Mouse (Mus musculus): Measurements from ENCODE around the gene Gfod2.

The Gfod2 gene

DNA sequence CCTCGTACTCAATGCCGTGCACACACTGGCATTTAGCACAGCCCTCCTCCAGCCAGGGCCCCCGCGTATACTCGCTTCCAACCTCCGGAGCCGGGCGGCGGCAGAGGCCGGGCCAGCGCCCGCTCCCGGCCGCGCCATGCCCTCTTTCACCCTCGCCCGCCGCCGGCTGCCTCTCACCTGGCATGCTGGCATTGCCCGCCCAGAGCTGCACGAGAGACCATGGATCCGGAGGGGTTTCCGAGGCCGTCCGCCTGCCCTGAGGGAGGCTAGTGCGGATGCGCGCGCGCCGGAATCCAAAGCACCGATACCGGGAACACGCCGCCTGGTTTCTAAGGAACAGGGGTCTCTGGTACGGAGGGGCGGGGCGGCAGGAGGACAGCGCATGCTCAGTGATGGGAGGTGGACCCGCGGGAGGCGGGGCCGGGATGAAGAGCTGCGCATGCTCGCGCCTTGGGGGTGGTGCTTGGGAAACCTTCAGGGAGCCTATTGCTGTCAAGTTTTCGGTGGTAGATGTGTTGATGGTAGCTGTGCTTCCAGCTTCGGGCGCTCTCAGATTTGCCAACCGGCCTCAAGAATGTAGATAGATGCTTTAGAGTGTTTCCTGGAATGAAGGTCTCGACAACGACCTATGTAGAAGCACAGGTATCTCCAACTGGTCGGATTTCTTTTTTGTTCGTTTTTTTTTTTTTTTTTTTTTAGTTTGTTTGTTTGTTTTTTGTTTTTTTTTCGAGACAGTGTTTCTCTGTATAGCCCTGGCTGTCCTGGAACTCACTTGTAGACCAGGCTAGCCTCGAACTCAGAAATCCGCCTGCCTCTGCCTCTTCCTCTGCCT lies at the start of gene Gfod2:
Gfod2 (minus strand) TSS at position 388 of the 832 bp plus-strand sequence.
- peak; percentile 99 for DNase-seq

DNA sequence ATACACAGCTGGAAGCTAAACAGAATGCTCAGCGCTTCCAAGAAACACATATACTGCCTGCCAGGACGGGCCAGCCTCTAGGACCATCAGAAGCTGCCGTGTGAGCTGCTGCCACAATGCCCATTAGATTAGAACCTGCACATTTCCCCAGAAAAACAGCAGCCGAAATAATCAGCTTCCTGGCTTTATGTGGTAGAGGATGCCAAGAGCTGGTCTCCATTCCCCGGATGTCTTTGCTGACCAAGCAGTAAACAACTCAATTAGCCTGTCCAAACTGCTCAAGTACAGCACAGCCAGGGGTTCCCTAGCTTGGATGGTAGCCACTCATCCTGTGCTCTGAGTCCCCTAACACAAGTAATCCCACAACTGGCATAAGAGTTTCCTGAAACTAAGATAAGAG lies 49.3 kb upstream of the Gfod2 start:
- DNase-seq, result peak; percentile 52

DNA sequence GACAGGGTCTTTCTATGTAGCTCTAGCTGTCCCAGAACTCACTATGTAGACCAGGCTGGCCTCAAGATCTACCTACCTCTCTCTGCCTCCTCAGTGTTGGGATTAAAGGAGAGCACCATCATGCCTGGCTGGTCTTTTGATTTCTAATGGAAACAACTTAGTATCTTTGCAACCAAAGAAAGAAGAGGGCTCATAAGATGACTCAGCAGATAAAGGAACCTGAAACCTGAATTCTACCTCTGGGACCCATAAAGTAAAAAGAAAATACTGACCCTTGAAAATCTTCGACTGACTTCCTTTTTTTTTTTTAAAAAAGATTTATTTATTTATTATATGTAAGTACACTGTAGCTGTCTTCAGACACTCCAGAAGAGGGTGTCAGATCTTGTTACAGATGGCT lies 47.5 kb upstream of the Gfod2 start:
- no peak for DNase-seq

DNA sequence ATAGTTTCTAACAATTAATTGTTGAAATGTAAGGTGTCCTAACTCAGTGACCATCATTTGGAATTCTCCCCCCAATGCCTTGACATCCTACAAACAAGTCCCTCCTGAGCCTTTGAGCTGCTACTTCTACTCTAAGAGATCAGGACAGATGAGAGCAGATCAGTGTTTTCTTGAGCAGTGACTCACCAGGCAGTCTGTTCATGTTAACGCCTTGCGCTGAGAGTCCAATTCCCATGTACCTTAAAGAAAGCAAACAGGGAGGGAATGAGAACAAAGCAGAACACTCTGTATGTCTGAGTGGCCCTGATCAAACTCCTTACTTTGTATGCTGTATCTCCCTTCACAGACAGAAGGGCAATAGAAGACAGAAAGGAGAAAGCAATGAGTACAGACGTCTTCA lies 46.9 kb upstream of the Gfod2 start:
- no peak for DNase-seq

DNA sequence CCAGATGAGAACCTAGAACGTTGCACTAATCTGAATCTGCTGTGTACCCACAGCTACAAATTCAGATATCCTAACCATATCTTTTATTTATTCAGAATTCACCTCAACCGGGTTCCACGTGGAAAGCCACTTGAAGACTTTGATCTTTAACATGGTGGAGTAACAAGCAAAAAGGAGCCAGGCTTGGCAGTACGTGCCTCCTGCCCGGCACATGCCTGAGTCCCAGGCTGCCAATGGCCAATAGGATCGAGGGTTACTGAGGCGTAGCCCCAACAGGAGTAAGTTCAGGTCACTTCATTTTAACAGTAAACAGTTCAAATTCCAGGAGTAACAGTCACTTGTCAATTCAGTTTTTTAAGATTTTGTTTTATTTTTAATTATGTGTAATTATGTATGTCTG lies 46.3 kb upstream of the Gfod2 start:
- DNase-seq, result peak; percentile 62

DNA sequence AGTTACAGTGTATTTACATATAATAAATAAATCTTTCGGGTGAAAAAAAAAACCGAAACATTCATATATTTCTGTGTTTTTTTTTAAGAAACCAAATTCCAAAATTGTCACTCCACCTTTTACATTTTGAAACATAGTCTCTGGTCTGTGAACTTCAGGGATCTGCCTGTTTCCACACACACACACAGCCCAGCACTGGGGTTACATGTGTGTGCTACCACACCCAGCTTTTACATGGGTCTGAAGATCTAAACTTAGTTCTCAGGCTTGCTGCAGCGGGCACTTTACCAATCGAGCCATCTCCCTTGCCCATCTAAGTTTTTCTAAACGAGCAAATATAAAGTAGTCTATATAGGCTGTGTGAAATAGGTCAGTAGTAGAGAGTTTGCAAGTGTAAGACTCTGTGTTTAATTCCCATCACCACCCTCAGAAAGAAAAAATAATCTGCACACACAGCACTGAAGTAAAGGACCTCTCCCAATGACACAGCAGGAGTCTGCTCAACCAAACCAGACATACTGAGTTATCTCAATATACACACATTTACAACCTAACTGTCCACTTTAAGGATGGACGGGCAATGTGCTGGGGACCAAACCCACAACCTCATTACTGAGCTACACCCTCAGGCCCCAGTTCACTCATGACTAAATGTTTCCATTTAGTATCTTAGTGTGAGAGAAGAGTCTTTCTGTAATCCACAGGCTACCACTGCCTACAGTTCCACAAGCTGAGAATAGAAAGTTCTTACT lies 42.9 kb upstream of the Gfod2 start:
- DNase-seq, result no peak

DNA sequence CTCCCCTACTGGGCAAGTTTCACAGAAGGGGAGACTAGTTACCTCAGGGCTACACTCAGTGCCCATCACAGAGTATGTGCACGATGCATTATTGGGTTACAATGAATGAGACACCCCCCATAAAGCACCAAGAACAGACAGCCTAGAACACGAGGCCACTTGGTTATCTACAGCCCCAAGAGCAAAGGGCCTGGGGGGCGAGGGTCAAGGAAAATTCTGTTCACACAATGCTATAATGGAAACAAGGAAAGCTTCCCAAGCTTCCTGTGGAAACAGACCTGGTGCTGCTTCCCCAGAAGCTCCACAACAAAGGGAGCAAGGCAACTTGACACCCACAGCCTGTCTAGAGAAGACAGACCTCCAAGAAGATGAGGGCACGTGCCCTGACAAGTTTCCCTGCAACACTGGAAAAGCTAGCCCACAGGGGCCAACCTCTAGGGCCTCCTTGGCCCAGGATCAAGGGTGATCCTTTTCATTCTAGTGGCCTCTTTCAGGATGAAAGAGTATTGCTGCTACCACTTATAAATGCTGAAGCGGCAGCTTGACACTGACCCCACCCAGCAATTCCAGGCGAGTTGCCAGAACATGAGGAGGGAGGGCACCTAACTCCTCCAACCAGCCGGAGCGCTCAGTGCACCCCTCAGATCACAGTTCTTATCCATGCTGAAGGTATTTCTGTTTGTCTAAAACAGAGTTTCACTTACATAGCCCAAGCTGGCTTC lies 40.8 kb upstream of the Gfod2 start:
- peak; percentile 84 for DNase-seq

DNA sequence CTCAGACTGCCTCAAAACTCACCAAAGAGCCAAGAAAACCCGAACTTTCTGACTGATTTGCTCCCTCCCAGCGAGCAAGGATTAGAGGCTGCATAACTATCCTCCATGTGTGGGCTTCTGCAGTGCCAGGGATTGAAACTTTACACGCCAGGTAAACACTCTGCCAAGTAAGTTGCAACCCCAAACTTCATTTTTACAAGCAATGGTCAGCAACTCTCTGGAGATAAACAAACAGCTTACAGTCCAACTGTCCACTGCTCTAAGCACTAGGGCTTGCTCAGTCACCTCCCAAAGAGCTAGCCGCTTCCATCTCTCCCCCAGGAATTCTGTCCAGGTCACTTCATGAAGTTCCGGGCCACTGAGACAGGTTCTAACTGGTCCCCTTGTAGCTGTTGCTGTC lies 39.9 kb upstream of the Gfod2 start:
- no peak for DNase-seq

DNA sequence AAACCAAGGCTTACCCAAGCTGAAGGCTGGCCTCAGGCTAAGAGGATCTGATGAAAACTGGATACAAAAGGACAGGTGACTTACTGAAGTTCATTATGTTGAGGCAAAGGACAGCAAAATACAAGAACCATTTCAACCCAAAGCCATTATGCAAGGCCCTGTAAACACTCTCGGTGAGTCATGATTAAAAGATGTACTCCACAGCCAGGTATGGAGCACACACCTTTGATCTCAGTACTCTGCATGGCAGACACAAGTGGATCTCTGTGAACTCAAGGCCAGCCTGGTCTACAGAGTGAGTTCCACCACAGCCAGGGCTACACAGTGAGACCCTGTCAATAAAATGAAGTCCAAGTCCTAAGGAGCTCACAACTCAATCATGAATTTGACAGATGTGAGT lies 37.3 kb upstream of the Gfod2 start:
- no peak for DNase-seq

DNA sequence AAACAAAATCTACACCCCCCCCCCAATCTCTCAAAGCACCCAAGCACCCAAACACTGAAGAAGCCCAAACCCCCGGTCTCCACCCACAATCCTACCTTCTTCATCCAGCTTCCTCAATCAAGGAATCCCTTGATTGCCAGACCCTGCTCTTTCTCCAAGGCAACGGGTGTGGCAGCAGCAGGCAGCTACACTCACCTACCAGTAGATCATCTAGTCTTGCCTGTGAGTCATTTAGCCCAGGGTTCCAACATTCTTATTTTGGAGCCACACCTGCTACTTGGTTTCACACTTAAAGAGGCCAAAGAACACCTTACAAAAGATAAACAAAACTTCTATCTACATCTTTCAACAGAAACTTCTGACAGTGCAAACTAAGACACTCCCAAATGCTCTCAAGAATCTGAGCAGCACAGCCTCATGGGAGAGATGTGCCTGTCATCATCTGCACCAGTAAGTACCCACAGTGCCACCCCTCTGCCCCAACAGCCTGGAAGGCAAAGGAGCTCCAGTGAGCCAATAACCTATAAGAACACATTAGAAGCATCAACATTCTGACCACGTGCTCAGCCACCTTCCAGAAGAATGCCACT lies 35.6 kb upstream of the Gfod2 start:
- DNase-seq, result no peak

DNA sequence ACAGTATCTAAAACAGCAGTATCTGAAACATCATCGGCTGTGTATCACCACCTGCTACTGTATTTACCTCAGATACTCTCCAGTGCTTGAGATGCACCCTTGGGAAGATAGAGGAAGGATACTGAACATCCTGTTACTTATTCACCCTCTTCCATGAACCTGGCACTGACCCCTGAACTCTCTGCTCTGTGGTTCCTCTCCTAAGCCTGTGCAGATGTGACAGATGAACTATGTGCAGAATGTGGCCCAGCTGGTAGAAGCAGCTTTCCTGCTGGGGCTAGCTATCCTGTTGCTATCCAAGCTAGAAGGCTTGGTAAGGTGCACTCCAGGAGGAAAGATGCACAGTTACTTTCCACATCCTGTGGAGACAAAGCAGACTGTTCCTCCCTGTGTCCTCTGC lies 34.9 kb upstream of the Gfod2 start:
- DNase-seq, result no peak

DNA sequence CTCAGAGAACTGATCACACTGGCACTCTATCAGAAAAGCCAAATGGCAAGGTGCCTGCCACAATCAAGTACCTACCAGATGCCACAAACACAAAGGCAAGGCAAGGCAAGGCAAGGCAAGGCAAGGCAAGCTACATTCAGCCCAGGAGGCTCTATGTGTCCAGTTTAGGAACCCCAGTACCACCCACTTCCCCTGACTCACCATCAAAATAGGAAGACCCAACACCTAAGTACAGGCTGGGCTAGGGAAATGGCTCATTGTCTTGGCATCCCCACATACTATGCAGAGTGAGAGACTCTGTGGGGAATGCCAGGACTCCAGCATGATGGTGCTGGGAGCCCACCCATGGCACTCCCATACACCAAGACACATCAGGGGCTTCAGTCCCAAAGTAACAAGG lies 31.2 kb upstream of the Gfod2 start:
- no peak for DNase-seq

DNA sequence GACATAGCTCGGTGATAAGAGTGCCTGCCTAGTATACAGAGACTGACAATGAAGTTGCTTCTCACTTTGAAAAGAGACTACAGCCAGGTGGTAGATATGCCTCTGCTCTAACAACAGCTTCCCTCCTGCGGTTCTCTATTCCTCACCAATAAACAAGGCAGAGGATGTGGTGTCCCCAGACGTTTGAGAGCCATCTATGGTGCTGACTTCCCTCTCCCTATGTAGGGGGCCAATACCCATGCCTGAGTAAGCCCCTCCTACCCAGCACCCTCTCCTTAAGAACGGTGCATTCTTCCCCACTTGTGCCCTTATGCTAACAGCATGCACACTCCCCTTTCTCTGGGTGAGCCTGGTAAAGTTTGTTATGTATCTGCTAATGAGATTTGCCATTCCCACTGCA lies 30.5 kb upstream of the Gfod2 start:
- DNase-seq, result no peak

DNA sequence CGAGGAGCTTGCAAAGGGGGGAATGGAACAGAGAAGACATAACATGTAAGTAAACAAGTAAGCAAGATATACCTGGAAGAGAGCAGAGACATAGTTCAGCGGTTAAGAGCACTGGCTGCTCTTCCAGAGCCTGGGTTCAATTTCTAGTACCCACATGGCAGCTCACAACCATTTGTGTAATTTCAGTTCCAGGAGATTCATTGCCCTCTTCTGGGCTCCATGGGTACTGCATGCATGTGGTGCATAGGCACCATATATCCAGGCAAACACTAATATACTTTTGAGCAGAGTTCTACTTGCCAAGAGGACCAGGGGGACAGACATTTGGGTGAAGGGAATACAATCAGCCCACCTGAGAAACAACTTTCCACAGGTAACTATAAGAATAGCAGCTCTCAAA lies 29.8 kb upstream of the Gfod2 start:
- peak; percentile 74 for DNase-seq

DNA sequence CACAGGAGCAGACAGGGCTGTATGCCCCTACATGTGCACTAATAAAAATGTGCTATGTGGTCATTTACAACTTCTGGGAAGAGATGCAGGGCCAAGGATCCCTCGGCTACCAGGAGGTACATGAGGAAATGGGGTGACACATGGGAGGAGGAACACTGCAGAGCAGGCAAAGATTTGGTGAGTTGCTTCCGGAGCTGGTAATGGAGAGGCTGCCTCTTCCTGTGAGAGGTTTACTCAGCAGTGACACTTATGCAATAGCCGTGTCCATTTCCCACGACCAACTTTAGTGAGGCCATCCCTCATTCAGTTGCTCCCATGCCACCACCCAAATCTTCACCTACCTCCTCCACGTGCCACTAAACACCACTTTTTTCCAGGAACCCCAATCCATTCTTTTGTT lies 21.8 kb upstream of the Gfod2 start:
- no peak for DNase-seq

DNA sequence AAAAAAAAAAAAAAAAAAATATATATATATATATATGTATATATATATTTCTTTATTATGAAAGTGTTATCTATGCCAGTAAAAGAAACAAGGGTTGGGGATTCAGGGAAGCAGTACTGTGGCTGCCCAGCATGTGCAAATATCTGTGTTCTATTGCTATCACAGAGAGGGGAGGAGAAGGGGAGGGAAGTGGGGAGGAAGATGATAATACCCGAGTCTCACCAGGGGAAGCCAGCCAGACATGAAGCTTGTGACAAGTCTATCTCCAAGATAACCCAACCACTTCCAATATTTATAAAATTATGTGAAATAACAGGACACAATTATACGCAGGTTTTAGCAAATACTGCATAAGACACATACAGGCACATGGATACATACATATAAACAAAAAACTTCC lies 19.4 kb upstream of the Gfod2 start:
- no peak for DNase-seq

DNA sequence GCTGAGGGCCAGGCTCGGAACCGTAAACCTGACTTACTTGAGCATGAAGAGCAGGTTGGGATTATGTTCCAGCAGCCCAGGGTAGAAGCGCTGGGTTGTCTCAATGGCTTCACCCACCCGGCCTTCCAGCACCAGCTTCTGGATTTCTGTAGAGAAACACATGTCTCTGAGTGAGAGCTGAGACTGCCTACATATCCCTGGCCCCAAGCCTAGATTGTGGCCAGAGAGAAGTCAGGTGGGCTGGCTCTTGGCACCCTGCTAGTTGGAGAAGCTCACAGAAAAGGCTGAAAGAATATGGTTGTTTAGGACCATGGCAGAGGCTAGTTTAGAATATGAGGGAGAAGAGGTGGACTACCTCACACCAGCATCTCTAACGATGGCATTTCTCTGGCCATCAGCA lies 16.0 kb upstream of the Gfod2 start:
- DNase-seq, result no peak

DNA sequence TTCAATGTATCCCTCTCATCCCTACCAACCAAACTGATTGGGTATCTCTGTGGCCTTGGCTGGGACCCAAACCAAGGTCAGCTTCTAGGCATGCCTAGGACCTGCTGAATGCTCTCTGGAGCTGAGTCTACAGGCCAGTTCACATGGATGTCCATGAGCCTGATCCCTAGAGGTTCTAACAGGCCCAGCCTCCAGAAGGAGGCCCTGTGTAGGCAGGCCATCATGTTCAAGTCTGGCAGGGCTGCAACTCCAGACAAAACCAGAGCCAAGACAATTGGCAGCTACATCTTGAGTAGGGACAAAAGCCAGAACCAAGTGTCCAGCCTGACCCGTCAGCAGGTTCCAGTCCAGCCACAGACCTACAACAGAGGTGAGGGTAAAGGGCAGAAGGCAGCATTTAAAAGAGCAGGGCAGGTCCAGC lies 15.0 kb upstream of the Gfod2 start:
- no peak for DNase-seq

DNA sequence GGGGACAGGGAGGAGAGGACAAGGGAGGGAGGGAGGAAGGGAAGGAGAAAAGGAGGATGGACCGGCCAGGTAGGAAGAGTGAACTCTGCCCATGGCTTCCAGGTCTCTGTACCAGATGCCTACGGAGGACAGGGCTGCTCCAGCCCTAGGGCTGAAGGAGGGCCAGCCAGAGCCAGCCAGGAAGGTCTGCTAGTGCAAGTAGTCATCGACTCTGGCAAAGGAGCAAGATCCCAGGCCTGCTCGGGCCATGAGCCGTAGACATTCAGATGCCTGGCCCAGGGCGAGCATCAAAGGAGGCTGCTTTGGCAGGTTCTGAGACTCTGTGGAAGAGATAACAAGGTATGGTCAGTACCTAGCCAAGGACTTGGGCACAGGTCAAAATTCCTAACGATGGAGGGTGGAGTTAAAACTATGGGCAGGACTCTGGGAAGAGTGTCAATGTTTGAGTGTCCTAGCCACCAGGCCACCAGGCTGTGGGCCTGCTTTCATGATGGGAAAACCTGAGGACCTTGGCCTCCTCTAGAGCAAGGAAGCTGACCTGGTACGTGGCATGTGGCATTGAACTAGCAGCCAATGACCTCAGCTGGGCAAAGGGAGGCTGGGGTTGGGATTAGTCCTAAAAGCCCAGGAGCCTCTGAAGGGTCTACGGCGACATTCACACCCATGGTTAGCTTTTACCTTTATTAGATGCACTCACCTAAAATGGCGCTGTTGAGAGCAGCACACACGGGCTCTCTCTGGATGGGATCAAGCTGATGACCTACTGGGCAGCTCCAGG lies 13.1 kb upstream of the Gfod2 start:
- no peak for DNase-seq

DNA sequence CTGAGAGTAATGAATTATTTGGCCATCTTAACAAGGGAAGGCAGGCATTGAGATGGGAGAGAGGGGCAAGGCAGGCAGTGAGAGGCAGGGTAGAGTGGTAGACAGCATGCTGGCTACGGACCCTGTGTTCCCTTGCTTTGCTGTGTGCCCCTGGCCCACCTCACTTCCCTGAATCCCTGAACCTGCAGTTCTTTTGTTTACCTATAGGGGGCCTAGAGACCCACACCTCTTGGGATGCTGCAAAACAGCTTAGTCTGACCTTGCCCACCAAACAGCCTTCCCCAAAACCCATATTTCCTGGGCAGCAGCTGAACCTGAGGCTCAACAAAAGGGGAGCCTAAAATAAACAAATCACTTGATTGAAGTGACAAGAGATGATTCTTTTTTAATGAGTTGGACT lies 12.1 kb upstream of the Gfod2 start:
- DNase-seq, result no peak

DNA sequence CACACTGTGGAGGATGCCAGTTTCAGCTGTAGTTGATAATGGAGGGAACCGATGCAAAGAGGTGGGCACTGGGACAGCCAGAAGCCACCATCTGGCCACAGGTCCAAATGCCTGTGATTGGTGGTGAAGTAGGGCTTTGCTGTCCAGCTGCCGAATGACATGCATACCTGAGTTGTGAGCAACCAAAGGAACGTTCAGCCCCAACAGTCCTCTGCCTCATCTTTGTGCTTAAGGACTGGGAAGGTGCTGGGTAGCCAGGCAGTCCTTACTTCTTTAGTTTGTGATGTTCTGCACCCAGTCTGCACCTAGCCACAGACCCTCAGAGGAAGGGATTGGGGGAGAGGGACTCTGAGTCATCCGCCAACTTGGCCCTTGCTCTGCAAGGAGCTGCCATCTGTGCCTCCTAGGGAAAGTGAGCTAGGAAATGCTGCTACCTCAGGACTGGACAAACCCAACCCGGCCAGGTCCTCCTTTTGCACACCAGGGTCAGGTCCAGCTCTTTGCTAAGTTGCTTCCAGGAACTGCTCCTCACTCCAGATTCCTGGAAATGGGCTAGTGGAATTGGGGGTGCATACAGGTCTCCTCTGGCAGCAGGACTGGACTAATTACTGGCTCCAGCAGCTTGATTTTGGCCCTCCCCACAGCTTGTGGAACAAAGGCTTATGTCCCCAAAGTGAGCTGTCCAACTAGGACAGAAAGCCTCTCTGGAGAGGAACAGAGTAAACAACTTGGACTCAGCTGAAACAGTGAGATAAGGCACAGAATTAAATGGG lies 10.2 kb upstream of the Gfod2 start:
- DNase-seq, result no peak

DNA sequence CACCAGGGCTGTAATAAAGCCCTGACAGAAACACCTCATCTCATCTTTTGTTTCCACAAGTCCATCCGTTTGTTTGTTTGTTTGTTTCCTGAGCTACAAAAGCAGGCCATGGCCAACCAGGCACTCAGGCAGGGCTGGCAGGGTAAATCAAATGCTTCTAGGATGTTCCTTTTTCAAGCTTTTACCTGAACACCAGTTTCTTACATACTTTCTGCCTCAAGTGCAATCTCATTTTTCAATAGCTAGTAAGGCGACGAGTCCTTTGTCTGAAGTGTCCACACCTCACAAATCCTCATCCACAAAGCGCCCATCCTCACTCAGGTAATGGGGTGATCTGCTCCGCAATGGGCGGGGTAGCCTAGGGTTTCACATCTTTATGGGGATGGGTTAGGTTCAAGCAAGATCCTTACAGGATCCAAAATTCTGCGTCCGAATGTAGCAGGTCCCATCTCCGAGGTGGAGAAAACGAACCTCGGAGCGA lies 628 bp downstream of the Gfod2 start:
- DNase-seq, result no peak

Measured in kidney, adult 18-20 months (tissue).